Mouse (Mus musculus) embryonic facial prominence, embryonic 13.5 days (tissue): Measurements from ENCODE around the gene Lin28b. TPM values are rescaled to one million over a fixed set of nuclear protein-coding genes. Genes with fewer than 3 reads are reported as not detected.

ENCODE experiments used
- ATAC-seq: fragments of 200-750 bp; cut with Nextera tagmentation; 2 replicates; pipeline ENCODE4 v1.8.0; 2017; ENCODE audit warnings: low read depth; ENCODE audit not compliant: insufficient number of reproducible peaks, insufficient read depth, low FRiP score, low TSS enrichment
- H3K27ac ChIP-seq: fragments of 300-500 bp; sonication (generic); 2 replicates; pipeline ENCODE4 v1.5.1; 2015; ENCODE audit warnings: moderate library complexity, mild to moderate bottlenecking, inconsistent platforms
- H3K27me3 ChIP-seq: fragments of 300-500 bp; sonication (generic); 2 replicates; pipeline ENCODE4 v1.6.1; 2015; ENCODE audit warnings: mild to moderate bottlenecking, inconsistent platforms
- H3K36me3 ChIP-seq: fragments of 300-500 bp; sonication (generic); 2 replicates; pipeline ENCODE4 v1.6.1; 2015; ENCODE audit warnings: mild to moderate bottlenecking, inconsistent platforms
- H3K4me1 ChIP-seq: fragments of 300-500 bp; sonication (generic); 2 replicates; pipeline ENCODE4 v1.6.1; 2015; ENCODE audit warnings: inconsistent platforms
- H3K4me2 ChIP-seq: fragments of 300-500 bp; sonication (generic); 2 replicates; pipeline ENCODE4 v1.6.1; 2015; ENCODE audit warnings: moderate library complexity, mild to moderate bottlenecking, inconsistent platforms
- H3K4me3 ChIP-seq: fragments of 300-500 bp; sonication (generic); 2 replicates; pipeline ENCODE4 v1.5.1; 2015; ENCODE audit warnings: mild to moderate bottlenecking, inconsistent platforms
- H3K9ac ChIP-seq: fragments of 300-500 bp; sonication (generic); 2 replicates; pipeline ENCODE4 v1.6.1; 2015; ENCODE audit warnings: mild to moderate bottlenecking, inconsistent platforms
- H3K9me3 ChIP-seq: fragments of 300-500 bp; sonication (generic); 2 replicates; pipeline ENCODE4 v1.6.1; 2016; ENCODE audit warnings: inconsistent platforms
- WGBS: fragments of 180-500 bp; shearing (Covaris S2); methylation state at CpG from one replicate; pipeline ENCODE4 v1.1.7; 2015; ENCODE audit warnings: mixed read lengths; 5-methylcytosine and 5-hydroxymethylcytosine counted together
- polyA plus RNA-seq: library from polyadenylated mRNA; unstranded; fragments of >200 nt; fragmentation: Nextera tagmentation; extraction: Ambion mirVana; gene quantifications from 2 replicates; pipeline ENCODE4 v1.2.1, GENCODE M21; 2015

Lin28b gene
- 2.4 and 2.7 TPM in 2 replicates for polyA plus RNA-seq

DNA sequence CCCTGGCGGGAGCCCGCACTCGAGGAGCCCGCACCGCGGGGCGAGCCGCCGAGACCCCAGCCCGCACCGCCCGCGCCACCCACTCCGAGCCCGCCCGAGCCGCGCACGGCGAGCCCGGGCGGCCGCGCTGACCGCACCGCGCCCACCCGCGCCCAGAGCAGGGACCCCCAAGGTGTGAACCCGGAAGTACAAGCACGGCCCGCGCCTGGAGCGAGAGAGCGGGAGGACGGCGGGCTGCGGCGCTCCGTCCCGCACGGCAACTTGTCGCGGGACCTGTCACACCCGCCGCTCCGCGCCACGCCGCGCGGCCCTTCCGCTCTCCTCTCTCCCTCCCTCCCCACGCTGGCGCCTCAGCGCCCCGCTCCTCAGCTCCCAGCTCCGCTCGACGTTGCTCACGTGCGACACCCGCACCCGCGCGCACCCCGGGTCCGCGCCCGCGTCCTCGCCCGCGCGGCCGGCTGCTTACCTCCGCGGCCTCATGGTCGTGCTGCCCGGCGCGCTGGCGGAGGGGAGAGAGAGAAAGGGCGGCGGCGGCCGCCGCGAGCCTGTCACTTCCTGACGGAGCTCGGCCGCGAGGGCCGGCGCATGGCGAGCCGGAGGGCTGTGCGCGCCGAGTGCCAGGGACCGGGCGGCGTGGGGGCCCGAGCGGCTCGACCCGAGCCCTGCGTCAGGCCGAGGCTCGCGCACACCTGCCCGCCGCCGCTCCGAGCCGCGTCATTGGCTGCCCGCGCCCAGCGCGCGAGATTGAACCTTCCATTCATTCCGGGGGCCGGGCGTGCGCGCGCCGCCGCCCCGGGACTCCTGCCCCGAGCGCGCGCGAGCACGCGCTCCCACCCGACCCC lies at the start of gene Lin28b:
Lin28b (minus strand) TSS at position 635 of the 842 bp plus-strand sequence.
- Histone ChIP-seq H3K4me1 (0 out of 2 replicates have a peak, but pooled peaks cover 4% of the 10 kb centered on the region), H3K4me3 (peak within 1 kb of the TSS; percentile 60), H3K9ac (peak within 1 kb of the TSS; percentile 61), H3K27me3 (peaks cover 33% of the 10 kb centered on the region), H3K36me3 (no peaks in the 10 kb centered on the region), H3K9me3 (no peaks in the 10 kb centered on the region), H3K27ac (no peak within 1 kb of the TSS), H3K4me2 (peak within 1 kb of the TSS; percentile 99)
- WGBS, result under 1% methylated on average over 133 of the region's 139 CpGs
- ATAC-seq, result peak; percentile 81

DNA sequence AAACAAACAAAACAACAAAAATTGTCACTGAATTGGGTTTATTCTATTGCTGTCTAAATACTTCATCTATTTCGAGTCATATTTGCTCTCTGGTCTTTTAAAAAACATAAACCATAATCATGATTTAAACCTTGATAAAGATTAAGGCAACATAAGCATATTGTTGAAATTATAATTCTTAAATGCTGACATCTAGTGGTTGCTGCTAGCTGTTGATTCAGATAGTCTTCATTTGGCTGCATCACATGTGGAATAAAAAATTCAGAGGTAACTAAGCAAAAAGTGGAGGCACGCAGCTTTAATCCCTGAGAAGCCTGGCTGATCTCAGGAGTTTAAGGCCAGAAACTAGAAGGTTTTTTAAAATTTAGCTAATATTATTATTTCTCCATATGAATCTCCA lies 25.6 kb upstream of the Lin28b start:
- no peaks in the 10 kb centered on the region for H3K36me3 ChIP-seq
- H3K4me2 ChIP-seq, result no peak overlapping the region
- no peak for ATAC-seq
- H3K27me3 ChIP-seq, result no peaks in the 10 kb centered on the region
- H3K4me1 ChIP-seq, result no peaks in the 10 kb centered on the region
- H3K9ac ChIP-seq, result no peak overlapping the region
- WGBS, result 47% methylated on average over 2 of the region's 2 CpGs
- H3K9me3 ChIP-seq, result no peaks in the 10 kb centered on the region
- H3K4me3 ChIP-seq, result no peak overlapping the region
- H3K27ac ChIP-seq, result no peak overlapping the region

DNA sequence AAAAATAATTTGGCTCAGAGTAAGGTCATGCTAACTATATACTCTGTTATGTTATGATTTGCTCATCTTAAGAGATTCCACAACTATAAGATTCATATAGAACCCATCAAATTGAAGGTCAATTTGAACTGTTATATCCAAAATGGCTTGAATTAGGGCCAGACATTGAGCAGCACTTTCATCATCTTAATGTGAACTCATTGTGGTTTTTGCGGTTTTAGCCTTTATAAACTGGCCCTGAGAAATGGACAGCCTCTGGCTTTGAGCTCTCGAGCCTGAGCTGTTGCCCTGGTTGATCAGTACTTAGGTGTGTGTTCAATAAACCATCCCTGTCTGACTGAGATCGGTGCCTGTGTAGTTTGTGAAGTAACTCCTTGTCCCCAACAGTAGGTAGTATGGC lies 24.5 kb upstream of the Lin28b start:
- no peaks in the 10 kb centered on the region for H3K9me3 ChIP-seq
- no peak overlapping the region for H3K4me2 ChIP-seq
- H3K4me3 ChIP-seq, result no peak overlapping the region
- WGBS, result 81% methylated on average over 3 of the region's 3 CpGs
- no peaks in the 10 kb centered on the region for H3K4me1 ChIP-seq
- H3K9ac ChIP-seq, result no peak overlapping the region
- H3K27me3 ChIP-seq, result no peaks in the 10 kb centered on the region
- H3K27ac ChIP-seq, result no peak overlapping the region
- no peak for ATAC-seq
- no peaks in the 10 kb centered on the region for H3K36me3 ChIP-seq

DNA sequence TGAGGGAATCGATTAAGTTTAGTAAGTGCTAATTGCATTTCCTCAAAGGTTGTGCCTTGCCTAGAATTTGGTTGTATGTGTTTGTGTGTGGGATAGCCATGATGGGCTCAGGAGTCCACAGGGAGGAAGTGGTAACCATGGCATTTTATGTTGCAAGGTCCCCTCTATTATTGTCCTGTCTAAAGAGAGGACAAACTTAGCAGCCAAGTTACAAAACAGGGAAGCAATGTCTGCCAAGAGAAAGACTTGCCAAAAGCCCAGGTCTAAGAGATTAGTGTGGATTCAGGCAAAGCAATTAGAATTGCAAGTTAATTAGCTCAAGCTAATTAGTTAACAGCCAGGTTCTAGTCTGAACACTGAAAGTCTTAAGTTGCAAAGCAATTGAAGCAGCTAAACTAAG lies 14.1 kb upstream of the Lin28b start:
- no peaks in the 10 kb centered on the region; the same call in 1 of the 2 replicates for H3K27me3 ChIP-seq
- H3K9ac ChIP-seq, result no peak overlapping the region
- H3K4me3 ChIP-seq, result no peak overlapping the region
- H3K9me3 ChIP-seq, result no peaks in the 10 kb centered on the region
- no peak overlapping the region for H3K4me2 ChIP-seq
- ATAC-seq, result no peak
- 88% methylated on average over 1 of the region's 1 CpGs for WGBS
- no peak overlapping the region for H3K27ac ChIP-seq
- H3K36me3 ChIP-seq, result no peaks in the 10 kb centered on the region
- H3K4me1 ChIP-seq, result no peaks in the 10 kb centered on the region

DNA sequence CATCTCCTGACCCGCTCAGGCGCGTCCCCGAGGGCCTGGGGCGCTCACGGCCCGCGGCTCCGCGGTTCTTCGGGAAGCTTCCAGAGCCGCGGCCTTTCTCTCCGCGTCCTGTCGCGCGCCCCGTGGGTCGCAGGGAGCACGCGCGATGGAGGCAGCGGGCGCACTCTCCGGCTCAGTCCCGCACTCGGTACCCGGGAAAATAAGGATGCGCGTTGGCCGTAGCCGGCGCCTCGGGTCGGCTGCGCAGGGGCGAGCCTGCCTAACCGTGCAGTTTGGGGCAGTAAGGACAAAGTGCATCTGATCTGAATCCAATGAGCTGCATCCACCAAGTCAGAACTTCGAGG lies 380 bp upstream of the Lin28b start:
- H3K9me3 ChIP-seq, result no peaks in the 10 kb centered on the region
- H3K27ac ChIP-seq, result no peak overlapping the region
- peak overlapping the region; percentile 60 for H3K4me3 ChIP-seq
- under 1% methylated on average over 35 of the region's 40 CpGs for WGBS
- ATAC-seq, result no peak
- H3K4me1 ChIP-seq, result 0 out of 2 replicates have a peak, but pooled peaks cover 4% of the 10 kb centered on the region
- no peaks in the 10 kb centered on the region for H3K36me3 ChIP-seq
- H3K9ac ChIP-seq, result peak overlapping the region; percentile 44
- peaks cover 33% of the 10 kb centered on the region for H3K27me3 ChIP-seq
- peak overlapping the region; percentile 99 for H3K4me2 ChIP-seq

DNA sequence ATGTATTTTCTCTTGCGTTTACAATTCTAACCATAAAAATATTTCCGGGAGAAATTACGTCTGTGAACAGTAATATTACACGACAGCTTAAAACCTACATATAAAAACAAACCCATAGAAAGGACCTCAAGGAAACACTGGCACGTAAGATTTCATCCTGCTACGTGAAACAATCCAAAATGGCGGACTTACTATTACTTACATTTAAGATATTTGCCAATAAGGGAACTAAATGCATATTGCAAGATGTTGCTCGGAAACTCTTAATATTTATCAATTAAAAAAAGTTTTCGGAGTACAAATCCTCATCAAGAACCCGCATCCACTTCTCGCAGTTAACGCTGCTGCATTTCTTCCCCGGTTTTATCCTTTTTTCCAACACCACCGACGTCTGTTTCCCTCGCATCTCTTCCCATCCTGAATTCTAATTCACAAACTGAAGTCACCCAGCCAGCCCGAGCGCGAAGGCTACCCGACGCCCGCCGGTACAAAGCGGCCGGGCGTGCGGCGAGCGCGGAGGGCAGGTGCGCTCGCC lies 902 bp downstream of the Lin28b start:
- Histone ChIP-seq H3K9ac (peak overlapping the region; percentile 61; the same call in 1 of the 2 replicates), H3K4me1 (0 out of 2 replicates have a peak, but pooled peaks cover 4% of the 10 kb centered on the region), H3K4me3 (peak overlapping the region; percentile 60), H3K9me3 (no peaks in the 10 kb centered on the region), H3K27ac (no peak overlapping the region), H3K27me3 (peaks cover 33% of the 10 kb centered on the region), H3K4me2 (peak overlapping the region; percentile 99), H3K36me3 (no peaks in the 10 kb centered on the region)
- ATAC-seq, result no peak
- WGBS, result 1% methylated on average over 32 of the region's 32 CpGs

DNA sequence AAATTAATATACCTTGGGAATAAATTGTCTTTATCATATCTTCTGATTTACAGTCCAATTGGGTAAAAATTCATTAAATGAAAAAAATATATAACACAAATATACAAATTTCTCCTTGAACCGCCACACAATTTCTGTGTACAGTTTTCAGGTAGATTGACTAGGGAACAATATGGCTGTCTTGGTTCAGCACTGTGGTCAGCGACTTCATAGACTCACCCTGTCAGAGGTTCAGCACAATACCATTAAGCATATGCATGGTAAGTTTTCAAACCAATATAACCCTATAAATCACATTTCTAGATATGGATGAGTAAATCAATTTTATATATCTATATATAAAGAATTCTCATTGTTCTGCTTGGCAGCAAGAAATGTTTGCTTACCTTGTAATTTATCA lies 3.0 kb downstream of the Lin28b start:
- no peak overlapping the region for H3K4me2 ChIP-seq
- no peak overlapping the region for H3K4me3 ChIP-seq
- no peak overlapping the region for H3K27ac ChIP-seq
- no peaks in the 10 kb centered on the region for H3K36me3 ChIP-seq
- 0 out of 2 replicates have a peak, but pooled peaks cover 4% of the 10 kb centered on the region for H3K4me1 ChIP-seq
- no peak for ATAC-seq
- H3K9me3 ChIP-seq, result no peaks in the 10 kb centered on the region
- WGBS, result 46% methylated on average over 2 of the region's 2 CpGs
- H3K27me3 ChIP-seq, result peaks cover 27% of the 10 kb centered on the region
- no peak overlapping the region for H3K9ac ChIP-seq

DNA sequence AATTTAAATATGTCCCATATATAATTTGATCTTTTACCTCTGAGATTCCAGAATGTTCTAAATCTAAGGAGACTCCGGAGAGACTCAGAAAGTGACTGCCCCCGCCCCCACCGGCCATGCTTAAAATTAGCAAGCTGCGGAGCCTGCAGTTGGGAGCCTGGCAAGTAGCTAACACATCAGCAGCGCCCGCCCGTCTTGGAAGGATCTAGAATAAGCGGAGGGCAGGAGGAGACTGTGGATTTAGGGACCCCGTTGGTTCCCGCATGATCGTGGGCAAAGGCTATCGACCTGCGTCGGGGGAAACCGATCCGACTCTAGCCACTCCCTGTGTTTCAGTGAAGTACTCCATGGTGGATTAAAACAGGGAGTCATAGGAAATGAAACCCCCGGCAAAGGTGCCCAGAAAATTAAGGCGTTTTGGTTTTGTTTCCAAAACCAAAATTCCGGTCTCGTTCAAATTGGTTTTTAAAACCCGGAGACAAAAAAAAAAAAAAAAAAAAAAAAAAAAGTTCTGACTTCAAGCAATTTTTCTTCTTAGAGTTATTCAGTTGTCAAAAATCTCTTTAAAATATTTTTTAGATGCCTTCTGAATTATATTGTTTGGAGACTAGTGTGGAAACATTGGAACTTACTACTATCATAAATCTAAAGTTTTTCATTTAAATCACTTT lies 12.4 kb downstream of the Lin28b start:
- H3K27ac ChIP-seq, result no peak overlapping the region
- H3K4me2 ChIP-seq, result peak overlapping the region; percentile 60
- peak overlapping the region; percentile 36 for H3K4me3 ChIP-seq
- under 1% methylated on average over 21 of the region's 21 CpGs for WGBS
- H3K9ac ChIP-seq, result peak overlapping the region; percentile 16; the same call in 1 of the 2 replicates
- H3K9me3 ChIP-seq, result no peaks in the 10 kb centered on the region
- ATAC-seq, result no peak
- H3K4me1 ChIP-seq, result peaks cover 9% of the 10 kb centered on the region
- no peaks in the 10 kb centered on the region for H3K36me3 ChIP-seq
- peaks cover 36% of the 10 kb centered on the region for H3K27me3 ChIP-seq

DNA sequence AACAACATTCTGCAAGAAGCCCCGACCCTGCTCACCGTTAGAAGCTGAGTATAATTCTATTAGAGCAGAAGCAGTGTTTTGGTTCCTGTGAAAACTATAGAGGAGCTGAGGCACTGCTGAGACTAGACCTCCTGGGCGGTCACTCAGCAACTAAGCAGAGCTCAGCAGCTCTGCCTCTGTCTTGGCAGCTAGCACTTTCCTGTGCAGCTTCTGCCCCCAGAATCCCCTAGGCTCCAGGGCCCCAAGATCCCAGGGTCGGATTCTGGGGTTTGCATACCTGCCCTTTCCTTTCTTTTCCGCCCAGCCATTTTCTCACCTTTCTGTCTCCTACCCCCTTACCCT lies 13.1 kb downstream of the Lin28b start:
- Histone ChIP-seq H3K9ac (no peak overlapping the region), H3K27me3 (peaks cover 36% of the 10 kb centered on the region), H3K27ac (no peak overlapping the region), H3K4me3 (no peak overlapping the region), H3K9me3 (no peaks in the 10 kb centered on the region), H3K4me2 (peak overlapping the region; percentile 60; the same call in 1 of the 2 replicates), H3K4me1 (peaks cover 11% of the 10 kb centered on the region), H3K36me3 (no peaks in the 10 kb centered on the region)
- WGBS, result 5% methylated on average over 5 of the region's 5 CpGs
- ATAC-seq, result no peak

DNA sequence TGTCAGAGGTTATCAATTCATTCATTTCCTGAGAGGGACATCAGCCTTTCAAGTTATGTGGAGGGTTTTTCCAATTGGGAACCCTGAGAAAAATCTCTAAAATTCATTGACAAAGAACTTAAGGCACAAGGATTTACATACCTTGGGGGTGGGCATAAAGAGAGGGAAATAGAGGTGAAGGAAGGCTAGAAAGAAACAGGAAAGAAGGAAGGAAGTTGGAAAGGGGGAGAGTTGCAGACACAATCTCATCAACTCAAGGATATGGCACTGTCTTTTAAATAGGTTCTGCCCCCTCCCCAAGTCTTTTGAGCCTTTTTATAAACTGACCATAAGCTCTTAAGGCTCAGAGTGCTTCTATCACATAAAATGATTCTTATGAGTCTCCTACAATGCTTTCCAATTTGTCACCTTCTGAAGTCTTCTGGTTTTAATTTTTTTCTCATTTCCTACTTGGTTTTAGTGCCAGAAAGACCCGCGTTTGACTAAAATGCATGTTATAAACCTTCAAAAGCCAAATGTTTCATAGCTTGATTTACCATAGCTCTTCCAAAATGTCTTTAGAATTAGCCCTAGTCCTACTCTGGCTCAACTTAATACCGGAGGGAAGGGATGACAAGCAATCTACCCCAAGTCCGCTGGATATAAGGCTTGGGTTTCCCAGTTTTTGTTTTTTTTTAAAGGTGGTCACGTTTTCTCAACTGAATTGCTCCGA lies 13.6 kb downstream of the Lin28b start:
- Histone ChIP-seq H3K9ac (no peak overlapping the region), H3K27me3 (peaks cover 36% of the 10 kb centered on the region), H3K4me2 (peak overlapping the region; percentile 60; the same call in 1 of the 2 replicates), H3K27ac (no peak overlapping the region), H3K4me3 (no peak overlapping the region), H3K9me3 (no peaks in the 10 kb centered on the region), H3K36me3 (no peaks in the 10 kb centered on the region), H3K4me1 (peaks cover 16% of the 10 kb centered on the region)
- 3% methylated on average over 6 of the region's 6 CpGs for WGBS
- ATAC-seq, result no peak

DNA sequence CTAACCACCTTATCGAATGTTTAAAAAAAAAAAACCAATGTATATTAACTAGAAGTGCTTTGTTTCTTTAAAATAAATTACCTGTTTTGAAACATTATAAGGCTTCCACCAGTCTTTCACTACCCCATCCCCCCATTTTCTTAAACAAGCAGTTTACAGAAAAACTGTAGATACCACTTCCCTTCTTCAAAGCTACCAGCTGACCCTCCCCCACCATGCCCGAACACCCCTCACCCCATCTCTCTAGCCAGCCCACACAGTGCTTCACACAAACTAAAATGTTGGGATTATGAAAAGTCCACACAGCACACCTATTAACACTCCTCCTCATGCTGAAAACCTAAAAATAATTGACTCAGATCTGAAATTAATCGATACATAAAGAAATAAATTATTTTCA lies 14.9 kb downstream of the Lin28b start:
- Histone ChIP-seq H3K9me3 (no peaks in the 10 kb centered on the region), H3K27ac (no peak overlapping the region), H3K36me3 (no peaks in the 10 kb centered on the region), H3K9ac (no peak overlapping the region), H3K27me3 (peaks cover 36% of the 10 kb centered on the region), H3K4me2 (no peak overlapping the region; the same call in 1 of the 2 replicates), H3K4me3 (no peak overlapping the region), H3K4me1 (peaks cover 16% of the 10 kb centered on the region)
- WGBS, result 20% methylated on average over 3 of the region's 3 CpGs
- no peak for ATAC-seq
